Mouse (Mus musculus): ENCODE results near the gene Mrpl45. TPM values are rescaled to one million over a fixed set of nuclear protein-coding genes. Genes with fewer than 3 reads are reported as not detected.
"Not testable (repeated sequence)": the region's sequence is repeated elsewhere in the genome, so short reads cannot be mapped to it uniquely, and the experiment has no call there.

Mrpl45 gene
- total and polyA plus RNA-seq, 3 experiments: 106 to 153 (median 124) TPM

DNA sequence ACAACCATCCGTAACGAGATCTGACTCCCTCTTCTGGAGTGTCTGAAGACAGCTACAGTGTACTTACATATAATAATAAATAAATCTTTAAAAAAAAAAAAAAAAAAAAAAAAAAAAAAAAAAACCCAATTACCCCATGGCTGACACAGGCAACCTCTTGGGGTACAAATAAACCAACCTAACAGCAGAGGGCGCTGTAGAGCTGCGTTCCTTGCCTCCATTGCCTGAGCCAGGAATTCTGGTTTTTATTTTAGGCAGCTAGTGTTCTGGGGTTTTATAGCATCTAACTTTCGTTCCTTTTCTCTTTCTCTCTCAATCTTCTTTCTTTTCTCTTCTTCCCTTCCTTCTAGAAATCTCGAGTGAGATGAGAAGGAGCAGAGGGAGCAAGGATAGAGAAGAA is 42.1 kb downstream of the Mrpl45 start:
- dilution Hi-C loops (cut with MboI; ENCODE audit: extremely low pct_ligation_motif_present, extremely low pct_unique_long_range_greater_than_20kb, low sequenced_read_pairs); H3K4me1 ChIP-seq (ENCODE audit: control insufficient read depth in 1 of 2, insufficient read depth in 2 of 2); H3K27ac ChIP-seq (ENCODE audit: insufficient read depth, low read depth); H3K9me3 ChIP-seq (replicated peaks; ENCODE audit: low read length); in situ Hi-C loops (cut with MboI; ENCODE audit: low pct_ligation_motif_present, low pct_unique_long_range_greater_than_20kb, low sequenced_read_pairs); H3K79me2 ChIP-seq (replicated peaks; ENCODE audit: control insufficient read depth, extremely low read depth, insufficient read depth, poor library complexity, severe bottlenecking); H3K36me3 ChIP-seq (replicated peaks in 1 of 2; ENCODE audit: control insufficient read depth in 1 of 2, insufficient read depth in 1 of 2, low read length in 1 of 2); H3K4me3 ChIP-seq (replicated peaks in 1 of 3; ENCODE audit: low read depth in 2 of 3, low read length in 2 of 3, poor library complexity in 1 of 3); H3K9ac ChIP-seq (ENCODE audit: insufficient read depth, low read depth): not testable (repeated sequence)
- peak; percentile 88 for DNase-seq (ENCODE audit: extremely low read depth)
- H3K27me3 ChIP-seq (replicated peaks): peaks cover 33% of the 10 kb centered on the region
- TF ChIP-seq RAD21 (IDR thresholded peaks at IDR 0.05; ENCODE audit: low read depth, low read length) (peak; percentile 80), SMC3 (IDR thresholded peaks at IDR 0.05; ENCODE audit: low read depth, low read length) (peak; percentile 85), MYC (IDR thresholded peaks at IDR 0.05; ENCODE audit: low read depth, low read length) (0 out of 2 replicates have a peak, but pooled peaks have one; percentile 64), ZC3H11A (IDR thresholded peaks at IDR 0.05; ENCODE audit: low read depth, low read length) (peak; percentile 47; the same call in 1 of the 2 replicates), CTCF (conservative IDR thresholded peaks at IDR 0.05 in 1 of 2, IDR thresholded peaks at IDR 0.05 in 1 of 2; ENCODE audit: low read depth in 2 of 2, low read length in 2 of 2) (peak; percentile 69 to 89), ZNF384 (IDR thresholded peaks at IDR 0.05; ENCODE audit: low read depth, low read length) (peak; percentile 96)
- H3K4me2 ChIP-seq (ENCODE audit: insufficient read depth, low read depth, poor library complexity, severe bottlenecking): 0 out of 2 replicates have a peak overlapping the region, but pooled peaks have one; percentile 11

- in situ Hi-C loops (cut with MboI; ENCODE audit: low pct_ligation_motif_present, low pct_unique_long_range_greater_than_20kb, low sequenced_read_pairs): loop anchor here (5.0 kb wide), 1 partner anchor 35 kb away; no protein-coding TSS in a partner anchor
- H3K79me2 ChIP-seq (replicated peaks; ENCODE audit: control insufficient read depth, extremely low read depth, insufficient read depth, poor library complexity, severe bottlenecking): peaks cover 28% of the 10 kb centered on the region
- dilution Hi-C loops (cut with MboI; ENCODE audit: extremely low pct_ligation_motif_present, extremely low pct_unique_long_range_greater_than_20kb, low sequenced_read_pairs): no loop called here
- H3K4me2 ChIP-seq (ENCODE audit: insufficient read depth, low read depth, poor library complexity, severe bottlenecking): peak within 1 kb of the TSS; percentile 88
- peaks cover 7 to 33% of the 10 kb centered on the region in 2 experiments for H3K4me1 ChIP-seq (ENCODE audit: control insufficient read depth in 1 of 2, insufficient read depth in 2 of 2)
- peak; percentile 95 for DNase-seq (ENCODE audit: extremely low read depth)
- H3K9ac ChIP-seq (ENCODE audit: insufficient read depth, low read depth): peak within 1 kb of the TSS; percentile 96
- peak within 1 kb of the TSS; percentile 10; the same call in 1 of the 2 replicates for H3K27ac ChIP-seq (ENCODE audit: insufficient read depth, low read depth)
- peaks cover 0 to 7% of the 10 kb centered on the region in 2 experiments for H3K36me3 ChIP-seq (replicated peaks in 1 of 2; ENCODE audit: control insufficient read depth in 1 of 2, insufficient read depth in 1 of 2, low read length in 1 of 2)
- H3K9me3 ChIP-seq (replicated peaks; ENCODE audit: low read length): no peaks in the 10 kb centered on the region
- peak within 1 kb of the TSS; percentile 83 to 91 (median 85) for H3K4me3 ChIP-seq (replicated peaks in 1 of 3; ENCODE audit: low read depth in 2 of 3, low read length in 2 of 3, poor library complexity in 1 of 3)
- no peaks in the 10 kb centered on the region for H3K27me3 ChIP-seq (replicated peaks)
- TF ChIP-seq USF1 (IDR thresholded peaks at IDR 0.05; ENCODE audit: low read depth, low read length) (no peak), MAFK (IDR thresholded peaks at IDR 0.05; ENCODE audit: insufficient replicate concordance, low read length) (no peak), SMC3 (IDR thresholded peaks at IDR 0.05; ENCODE audit: low read depth, low read length) (no peak), ZC3H11A (IDR thresholded peaks at IDR 0.05; ENCODE audit: low read depth, low read length) (no peak), EP300 (IDR thresholded peaks at IDR 0.05; ENCODE audit: low read length) (no peak; the same call in 1 of the 2 replicates), MAX (IDR thresholded peaks at IDR 0.05; ENCODE audit: low read length) (peak; percentile 18; the same call in 1 of the 2 replicates), ZMIZ1 (IDR thresholded peaks at IDR 0.05; ENCODE audit: low read depth, low read length) (peak; percentile 91), ZKSCAN1 (IDR thresholded peaks at IDR 0.05; ENCODE audit: borderline replicate concordance, low read depth, low read length) (no peak), CTCF (conservative IDR thresholded peaks at IDR 0.05 in 1 of 2, IDR thresholded peaks at IDR 0.05 in 1 of 2; ENCODE audit: low read depth in 2 of 2, low read length in 2 of 2) (no peak), ELF1 (IDR thresholded peaks at IDR 0.05; ENCODE audit: low read depth, low read length) (peak; percentile 81), IRF4 (IDR thresholded peaks at IDR 0.05; ENCODE audit: low read depth, low read length) (no peak), BHLHE40 (IDR thresholded peaks at IDR 0.05; ENCODE audit: low read depth, low read length) (no peak), ETS1 (conservative IDR thresholded peaks at IDR 0.05; ENCODE audit: low read depth, low read length) (no peak), JUND (conservative IDR thresholded peaks at IDR 0.05; ENCODE audit: low read depth, low read length) (no peak), USF2 (conservative IDR thresholded peaks at IDR 0.05; ENCODE audit: low read depth, low read length) (no peak), TBP (conservative IDR thresholded peaks at IDR 0.05; ENCODE audit: low read depth, low read length) (0 out of 2 replicates have a peak, but pooled peaks have one; percentile 56), JUN (IDR thresholded peaks at IDR 0.05; ENCODE audit: insufficient read depth, low read depth, low read length) (no peak), E2F4 (IDR thresholded peaks at IDR 0.05; ENCODE audit: insufficient replicate concordance, low read depth, low read length) (no peak), SIN3A (IDR thresholded peaks at IDR 0.05; ENCODE audit: low read length) (peak; percentile 60), NELFE (IDR thresholded peaks at IDR 0.05; ENCODE audit: low read depth, low read length) (peak; percentile 97), PAX5 (IDR thresholded peaks at IDR 0.05; ENCODE audit: low read length) (no peak), CHD1 (IDR thresholded peaks at IDR 0.05; ENCODE audit: low read depth, low read length) (no peak), NRF1 (IDR thresholded peaks at IDR 0.05; ENCODE audit: low read depth, low read length) (peak; percentile 90), KAT2A (IDR thresholded peaks at IDR 0.05; ENCODE audit: insufficient replicate concordance, low read length) (no peak), RAD21 (IDR thresholded peaks at IDR 0.05; ENCODE audit: low read depth, low read length) (no peak), CHD2 (IDR thresholded peaks at IDR 0.05; ENCODE audit: low read length) (no peak), MXI1 (IDR thresholded peaks at IDR 0.05; ENCODE audit: low read depth, low read length) (peak; percentile 54; the same call in 1 of the 2 replicates), POLR2AphosphoS2 (IDR thresholded peaks at IDR 0.05; ENCODE audit: low read depth, low read length) (peak; percentile 86), HCFC1 (IDR thresholded peaks at IDR 0.05; ENCODE audit: low read depth, low read length) (peak; percentile 71)
Measured at GRCm38 (mm10) chr11:97361948-97362648, 46.6 kb downstream of the Mrpl45 start, which contains the start of gene Socs7. Gene Socs7 (plus strand): TSS chr11:97362551.
